Mouse (Mus musculus) kidney, adult 18-20 months (tissue): Measurements from ENCODE around the gene Nprl2.
"Not testable (repeated sequence)": the region's sequence is repeated elsewhere in the genome, so short reads cannot be mapped to it uniquely, and the experiment has no call there.

Source experiments
- DNase-seq: peaks from one replicate; pipeline ENCODE4 v3.0.0; 2021

The Nprl2 gene

GRCm38 (mm10) chr9:107553541-107554318 is 11.7 kb downstream of the Nprl2 start:
- no peak for DNase-seq

DNA sequence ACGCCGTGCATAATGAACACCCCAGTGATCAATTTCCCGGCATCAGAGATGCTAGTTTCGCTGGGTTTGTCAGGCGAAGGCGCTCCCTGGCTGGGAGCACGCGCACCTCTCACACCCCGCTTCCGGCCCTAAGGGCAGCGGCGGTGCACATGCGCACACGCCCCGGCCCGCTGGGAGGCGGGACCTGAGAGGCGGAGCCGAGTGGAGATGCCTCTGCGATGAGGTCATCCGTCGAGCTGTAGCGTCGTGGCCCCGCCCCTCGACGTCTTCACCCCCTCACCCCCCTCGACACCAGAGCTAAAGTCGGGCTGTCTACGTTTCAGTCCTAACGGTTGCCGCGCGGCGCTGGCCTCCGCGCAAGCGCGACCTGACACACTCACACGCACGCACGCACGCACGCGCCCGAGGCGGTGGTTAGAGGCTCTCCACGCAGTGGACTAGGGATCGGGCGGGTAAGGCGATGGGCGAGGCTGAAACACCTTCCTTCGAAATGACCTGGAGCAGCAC is 12.3 kb downstream of the Nprl2 start:
- peak; percentile 94 for DNase-seq

GRCm38 (mm10) chr9:107555031-107555457 is 13.0 kb downstream of the Nprl2 start:
- peak; percentile 67 for DNase-seq

DNA sequence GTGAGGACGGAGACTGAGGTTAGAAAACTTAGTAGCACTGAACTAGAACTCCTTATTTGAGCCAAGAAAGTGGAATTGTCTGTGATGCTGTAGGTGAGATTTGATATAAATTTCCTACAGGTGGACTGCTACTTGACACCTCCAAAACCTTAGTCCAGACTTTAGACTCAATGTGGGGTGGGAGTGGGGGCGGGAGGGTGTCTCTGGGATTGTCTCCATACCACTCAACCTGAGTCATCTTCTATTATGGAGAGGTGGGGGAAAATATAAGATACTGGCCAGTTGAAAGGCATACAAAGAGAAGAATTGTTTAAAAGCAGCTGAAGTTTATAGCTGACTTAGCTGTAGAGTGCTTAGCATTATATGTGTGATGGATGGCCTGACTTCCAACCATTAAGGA is 13.7 kb downstream of the Nprl2 start:
- DNase-seq: no peak

DNA sequence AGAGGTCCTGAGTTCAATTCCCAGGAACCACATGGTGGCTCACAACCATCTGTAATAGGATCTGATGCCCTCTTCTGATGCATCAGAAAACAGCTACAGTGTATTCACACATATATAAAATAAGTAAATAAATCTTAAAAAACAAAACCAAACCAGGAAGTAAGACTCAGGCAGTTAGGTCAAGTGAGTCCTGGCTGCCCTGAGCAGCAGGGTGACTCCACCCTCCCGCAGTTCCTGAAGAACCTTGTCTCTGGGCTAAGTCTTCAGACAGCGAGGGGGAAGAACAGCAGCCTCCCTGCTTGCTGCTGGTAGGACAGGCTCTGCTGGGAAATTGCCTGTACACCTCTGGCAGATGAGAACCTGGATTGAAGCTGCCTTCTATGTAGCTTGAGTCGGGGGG is 14.3 kb downstream of the Nprl2 start:
- DNase-seq: no peak

DNA sequence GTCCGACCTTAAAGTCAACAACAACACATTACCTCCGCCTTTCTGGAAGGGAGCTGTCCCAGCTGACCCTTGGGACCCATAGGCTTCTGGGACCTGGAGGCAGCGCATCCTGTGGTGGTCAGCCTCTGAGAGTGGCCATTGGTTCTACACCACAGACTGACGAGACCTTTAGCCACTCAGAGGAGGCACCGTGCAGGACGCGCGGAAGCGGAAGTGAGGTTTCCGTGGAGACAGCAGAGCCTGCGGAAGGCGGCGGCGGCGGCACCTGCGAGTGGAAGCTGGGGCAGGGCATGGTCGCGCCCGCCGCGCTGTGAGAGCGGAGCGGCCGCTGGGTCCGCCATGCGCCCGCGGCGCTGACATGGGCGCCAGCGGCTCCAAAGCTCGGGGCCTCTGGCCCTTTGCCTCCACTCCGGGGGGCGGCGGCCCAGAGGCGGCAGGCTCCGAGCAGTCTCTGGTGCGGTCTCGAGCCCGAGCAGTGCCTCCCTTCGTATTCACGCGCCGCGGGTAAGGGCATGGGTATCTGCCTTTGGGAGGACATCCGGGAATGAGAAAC is 21.1 kb downstream of the Nprl2 start, which contains the start of gene Tusc2:
Gene Tusc2 (plus strand): TSS at position 227 of the 553 bp plus-strand sequence.
- peak; percentile 94 for DNase-seq

DNA sequence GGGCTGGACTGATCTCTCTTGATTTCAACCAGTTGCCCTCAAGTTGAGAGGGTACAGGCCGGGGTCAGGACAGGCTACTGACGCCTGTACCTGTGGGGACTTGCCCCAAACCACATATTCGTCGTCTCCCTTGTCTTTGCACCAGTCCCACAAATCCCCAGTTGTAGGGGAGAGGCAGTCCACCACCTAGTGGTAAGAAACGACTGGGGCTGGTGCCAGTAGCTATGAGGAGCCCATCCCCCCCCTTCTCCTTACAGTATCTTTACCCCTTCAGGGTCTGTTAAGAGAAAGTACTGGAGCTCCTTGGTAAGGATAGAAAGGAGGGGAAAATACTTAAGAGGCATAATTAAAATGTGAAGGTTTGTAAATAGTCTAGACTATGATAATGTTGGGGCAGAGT is 23.5 kb downstream of the Nprl2 start:
- DNase-seq: not testable (repeated sequence)

GRCm38 (mm10) chr9:107566041-107566709 is 24.1 kb downstream of the Nprl2 start:
- peak; percentile 95 for DNase-seq

- DNase-seq: peak; percentile 65
Observed at GRCm38 (mm10) chr9:107566855-107567254, 24.8 kb downstream of the Nprl2 start.

DNA sequence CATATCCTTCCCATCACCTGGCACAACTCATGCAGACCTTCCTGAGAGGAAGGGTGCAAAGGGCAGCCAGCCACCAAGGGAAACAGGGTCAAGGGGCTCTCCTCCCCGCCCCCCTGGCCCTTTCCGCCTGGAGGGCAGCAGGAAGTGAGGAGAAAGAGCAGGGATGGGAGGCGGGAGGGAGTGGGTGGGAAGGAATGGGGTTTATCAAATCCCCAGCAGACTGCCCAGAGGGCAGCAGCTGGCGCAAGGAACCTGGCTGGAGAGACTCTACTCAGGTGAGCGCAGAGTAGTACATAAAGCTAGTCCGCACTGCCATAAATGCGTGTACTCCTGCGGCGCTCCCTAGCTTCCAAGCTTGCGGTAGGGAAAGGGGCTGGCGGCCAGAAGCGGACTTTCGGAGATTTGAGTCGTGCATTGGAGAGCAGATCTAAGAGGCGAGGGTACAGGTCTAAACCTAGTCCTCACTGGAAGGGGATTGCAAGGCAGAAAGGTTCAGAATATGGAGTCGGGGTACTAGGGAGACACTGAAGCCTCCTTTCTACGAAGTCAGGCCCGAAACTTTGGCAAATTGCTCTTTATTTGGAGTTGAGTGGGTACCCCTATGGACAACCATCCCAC is 25.8 kb downstream of the Nprl2 start, which contains the start of gene Hyal2:
Gene Hyal2 (plus strand): TSS at position 244 of the 618 bp plus-strand sequence.
- DNase-seq: peak; percentile 85

DNA sequence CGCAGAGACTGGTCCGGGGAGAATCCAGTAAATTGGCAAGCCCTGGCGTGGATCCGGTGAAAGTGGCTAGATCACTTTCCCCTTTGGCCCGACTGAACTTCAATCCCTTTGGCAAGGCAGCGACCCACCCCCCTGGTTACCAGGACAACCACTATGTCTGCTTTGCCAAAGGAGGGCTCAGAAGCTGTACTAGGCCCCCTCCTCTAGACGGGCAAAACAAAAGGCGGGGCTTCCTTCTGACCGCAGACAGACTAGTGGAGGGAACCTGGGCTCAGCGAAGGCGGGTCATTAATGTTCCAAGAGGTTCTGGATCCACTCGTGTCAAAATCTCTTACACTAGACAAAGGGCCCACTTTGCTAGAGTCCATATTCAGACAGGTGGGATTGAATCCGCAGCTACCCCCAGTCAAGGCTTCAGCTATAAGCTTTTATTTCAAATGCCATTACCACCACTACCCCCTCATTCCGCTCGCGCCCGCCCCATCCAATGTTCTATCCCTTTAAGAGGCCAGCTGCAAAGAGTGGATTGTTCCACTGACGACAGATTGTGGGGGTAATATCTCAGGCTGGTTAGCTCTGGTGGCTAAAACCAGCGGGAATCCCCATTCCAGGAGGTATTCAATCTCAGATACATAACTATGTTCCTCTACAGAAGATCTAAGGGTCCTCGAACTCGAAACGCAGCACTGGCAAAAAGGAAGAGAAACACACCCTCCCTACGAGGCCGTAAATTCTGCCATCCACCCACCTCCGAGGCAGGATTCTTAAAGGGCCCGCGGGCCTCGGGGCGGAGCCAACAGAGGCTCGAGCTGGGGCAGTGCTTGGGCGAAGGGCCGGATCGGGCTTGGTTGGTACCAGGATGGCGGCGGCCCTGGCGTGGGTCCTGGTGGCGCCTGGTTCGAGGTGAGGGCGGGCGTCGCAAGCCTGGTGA is 26.6 kb downstream of the Nprl2 start:
- DNase-seq: peak; percentile 92

DNA sequence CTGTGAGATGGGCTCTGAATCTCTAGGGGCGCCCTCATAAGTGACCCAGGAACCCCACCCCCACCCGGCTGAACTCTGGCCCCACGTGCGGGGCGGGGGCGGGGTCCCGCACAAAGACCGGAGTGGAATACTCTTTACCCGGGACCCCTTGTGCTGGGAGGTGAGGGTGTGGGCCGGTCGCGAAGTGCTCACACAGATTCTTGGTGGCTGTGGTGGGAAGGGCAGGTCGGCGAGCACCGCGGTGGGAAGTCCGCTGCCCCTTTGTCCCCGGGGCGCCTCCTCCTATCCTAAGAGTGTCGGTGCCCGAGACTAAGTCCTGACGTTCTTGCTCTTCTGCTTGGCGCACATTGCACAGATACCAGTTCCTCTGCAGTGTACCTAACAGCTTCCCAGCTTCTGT is 27.2 kb downstream of the Nprl2 start:
- DNase-seq: no peak

DNA sequence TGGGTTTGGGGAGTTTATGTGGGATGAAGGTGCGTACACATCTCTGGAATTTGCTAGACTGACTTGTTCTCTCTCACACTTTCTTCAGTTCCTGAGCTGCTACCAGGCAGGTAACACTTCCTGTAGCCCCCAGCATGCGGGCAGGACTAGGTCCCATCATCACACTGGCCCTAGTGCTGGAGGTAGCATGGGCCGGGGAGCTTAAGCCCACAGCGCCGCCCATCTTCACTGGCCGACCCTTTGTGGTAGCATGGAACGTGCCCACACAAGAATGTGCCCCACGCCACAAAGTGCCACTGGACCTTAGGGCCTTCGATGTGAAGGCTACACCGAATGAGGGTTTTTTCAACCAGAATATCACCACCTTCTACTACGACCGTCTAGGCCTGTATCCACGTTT is 28.0 kb downstream of the Nprl2 start:
- DNase-seq: peak; percentile 33

- DNase-seq: no peak
Observed at GRCm38 (mm10) chr9:107570845-107571244, 28.8 kb downstream of the Nprl2 start.

- DNase-seq: no peak
Observed at GRCm38 (mm10) chr9:107571534-107572326, 29.7 kb downstream of the Nprl2 start.

DNA sequence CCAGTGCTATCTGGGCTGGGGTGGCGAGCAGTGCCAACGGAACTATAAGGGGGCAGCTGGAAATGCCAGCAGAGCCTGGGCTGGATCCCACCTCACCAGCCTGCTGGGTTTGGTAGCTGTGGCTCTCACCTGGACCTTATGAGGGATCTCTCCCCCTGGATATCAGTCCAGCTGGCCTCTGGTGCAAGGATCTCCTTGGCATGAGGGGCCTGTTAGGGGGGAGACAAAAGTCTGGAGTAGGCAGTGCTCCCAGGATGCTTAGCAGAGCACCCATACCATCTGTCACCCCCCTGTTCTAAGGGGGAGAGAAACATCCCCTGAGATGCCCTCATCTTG is 30.3 kb downstream of the Nprl2 start:
- DNase-seq: no peak

DNA sequence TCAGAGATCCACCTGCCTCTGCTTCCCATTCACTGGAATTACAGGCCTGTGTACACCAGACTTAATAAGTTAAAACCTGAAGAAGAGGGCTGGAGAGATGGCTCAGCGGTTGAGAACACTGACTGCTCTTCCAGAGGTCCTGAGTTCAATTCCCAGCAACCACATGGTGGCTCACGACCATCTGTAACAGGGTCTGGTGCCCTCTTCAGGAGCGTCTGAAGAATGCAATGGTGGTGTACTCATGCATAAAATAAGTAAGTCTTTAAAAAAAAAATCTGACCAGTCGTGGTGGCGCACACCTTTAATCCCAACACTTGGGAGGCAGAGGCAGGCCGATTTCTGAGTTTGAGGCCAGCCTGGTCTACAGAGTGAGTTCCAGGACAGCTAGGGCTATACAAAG is 31.7 kb downstream of the Nprl2 start:
- DNase-seq: not testable (repeated sequence)

DNA sequence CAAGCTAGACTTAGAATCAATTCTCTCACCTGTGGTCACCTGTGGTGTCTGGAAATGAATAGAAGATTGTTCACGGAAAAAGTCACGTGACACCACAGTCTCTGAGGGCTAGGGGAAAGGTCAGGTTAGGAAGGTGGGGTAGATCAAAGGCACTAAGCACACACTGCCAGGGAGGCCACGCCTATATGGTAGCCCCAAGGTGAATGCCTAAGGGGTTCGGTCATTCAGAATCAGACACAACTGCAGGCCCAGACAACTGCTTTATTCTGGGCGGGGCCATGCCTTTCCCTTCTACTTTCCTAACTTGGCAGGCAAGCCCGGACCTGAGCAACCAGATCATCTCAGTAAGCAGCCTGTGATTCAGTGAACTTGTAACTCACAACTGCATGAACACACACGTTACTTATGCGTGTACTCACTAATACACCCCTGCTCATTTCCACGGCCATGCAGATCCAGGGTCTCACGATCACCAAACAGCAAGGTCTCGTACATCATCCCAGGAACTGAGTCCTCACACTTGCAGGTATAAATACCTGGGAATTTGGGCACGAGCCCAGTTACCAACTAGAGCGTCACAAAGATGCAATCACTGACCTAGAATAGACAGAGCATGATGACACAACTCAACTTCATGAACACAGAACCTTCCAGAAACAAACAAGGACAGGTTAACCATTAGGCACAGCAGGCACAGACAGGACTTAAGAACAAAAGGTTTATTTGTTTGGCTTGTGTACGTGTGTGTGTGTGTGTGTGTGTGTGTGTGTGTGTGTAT is 33.7 kb downstream of the Nprl2 start:
- peak; percentile 50 for DNase-seq

- peak; percentile 83 for DNase-seq
Observed at GRCm38 (mm10) chr9:107576357-107577107, 34.5 kb downstream of the Nprl2 start, which contains the start of gene Hyal1. Gene Hyal1, plus strand, starts transcription at chr9:107576927.

DNA sequence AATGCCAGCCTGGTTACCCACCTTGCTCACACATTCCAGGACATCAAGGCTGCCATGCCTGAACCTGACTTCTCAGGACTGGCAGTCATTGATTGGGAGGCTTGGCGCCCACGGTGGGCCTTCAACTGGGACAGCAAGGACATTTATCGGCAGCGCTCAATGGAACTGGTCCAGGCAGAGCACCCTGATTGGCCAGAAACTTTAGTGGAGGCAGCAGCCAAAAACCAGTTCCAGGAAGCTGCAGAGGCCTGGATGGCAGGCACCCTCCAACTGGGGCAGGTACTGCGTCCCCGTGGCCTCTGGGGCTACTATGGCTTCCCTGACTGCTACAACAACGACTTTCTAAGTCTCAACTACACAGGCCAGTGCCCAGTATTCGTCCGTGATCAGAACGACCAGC is 35.8 kb downstream of the Nprl2 start:
- DNase-seq: no peak
